Mouse (Mus musculus): ENCODE results near the gene Gm4305.
"Not testable (repeated sequence)": the region's sequence is repeated elsewhere in the genome, so short reads cannot be mapped to it uniquely, and the experiment has no call there.

Gm4305 gene

DNA sequence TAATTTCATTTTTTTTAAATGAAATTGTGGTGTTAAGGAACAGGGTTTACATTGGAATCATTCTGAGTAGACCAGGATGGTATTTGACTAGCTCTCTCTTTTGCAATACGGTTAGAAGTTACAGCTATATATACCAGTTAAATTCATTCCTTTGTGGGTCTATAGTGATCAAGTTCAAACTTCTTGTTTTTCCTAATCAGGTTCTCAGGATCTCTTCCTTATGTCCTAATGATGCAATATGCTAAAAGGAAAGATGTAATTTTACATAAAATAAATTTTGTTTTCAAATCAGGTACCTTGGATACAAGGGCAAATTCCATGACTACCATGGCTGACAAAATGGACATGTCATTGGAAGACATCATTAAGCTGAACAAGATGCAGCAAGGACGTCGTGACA, at the start of gene Gm4305:
TSS of gene Gm4305 (plus strand) at position 301 of the 400 bp plus-strand sequence.
- in situ Hi-C loops (cut with MboI; ENCODE audit: low pct_unique_long_range_greater_than_20kb in 1 of 2, low sequenced_read_pairs in 2 of 2, unreplicated experiment in 1 of 2) = not testable (repeated sequence)

DNA sequence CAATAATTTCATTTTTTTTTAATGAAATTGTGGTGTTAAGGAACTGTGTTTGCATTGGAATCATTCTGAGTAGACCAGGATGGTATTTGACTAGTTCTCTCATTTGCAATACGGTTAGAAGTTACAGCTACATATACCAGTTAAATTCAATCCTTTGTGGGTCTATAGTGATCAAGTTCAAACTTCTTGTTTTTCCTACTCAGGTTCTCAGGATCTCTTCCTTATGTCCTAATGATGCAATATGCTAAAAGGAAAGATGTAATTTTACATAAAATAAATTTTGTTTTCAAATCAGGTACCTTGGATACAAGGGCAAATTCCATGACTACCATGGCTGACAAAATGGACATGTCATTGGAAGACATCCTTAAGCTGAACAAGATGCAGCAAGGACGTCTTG, 15.5 kb upstream of the Gm4305 start, which contains the start of gene Gm4301:
TSS of gene Gm4301 (plus strand) at position 301 of the 400 bp plus-strand sequence.
- in situ Hi-C loops (cut with MboI; ENCODE audit: low pct_unique_long_range_greater_than_20kb in 1 of 2, low sequenced_read_pairs in 2 of 2, unreplicated experiment in 1 of 2) = not testable (repeated sequence)

DNA sequence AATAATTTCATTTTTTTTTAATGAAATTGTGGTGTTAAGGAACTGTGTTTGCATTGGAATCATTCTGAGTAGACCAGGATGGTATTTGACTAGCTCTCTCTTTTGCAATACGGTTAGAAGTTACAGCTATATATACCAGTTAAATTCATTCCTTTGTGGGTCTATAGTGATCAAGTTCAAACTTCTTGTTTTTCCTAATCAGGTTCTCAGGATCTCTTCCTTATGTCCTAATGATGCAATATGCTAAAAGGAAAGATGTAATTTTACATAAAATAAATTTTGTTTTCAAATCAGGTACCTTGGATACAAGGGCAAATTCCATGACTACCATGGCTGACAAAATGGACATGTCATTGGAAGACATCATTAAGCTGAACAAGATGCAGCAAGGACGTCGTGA, 10.4 kb upstream of the Gm4305 start, which contains the start of gene Gm4302:
TSS of gene Gm4302 (plus strand) at position 301 of the 400 bp plus-strand sequence.
- in situ Hi-C loops (cut with MboI; ENCODE audit: low pct_unique_long_range_greater_than_20kb in 1 of 2, low sequenced_read_pairs in 2 of 2, unreplicated experiment in 1 of 2) = not testable (repeated sequence)

DNA sequence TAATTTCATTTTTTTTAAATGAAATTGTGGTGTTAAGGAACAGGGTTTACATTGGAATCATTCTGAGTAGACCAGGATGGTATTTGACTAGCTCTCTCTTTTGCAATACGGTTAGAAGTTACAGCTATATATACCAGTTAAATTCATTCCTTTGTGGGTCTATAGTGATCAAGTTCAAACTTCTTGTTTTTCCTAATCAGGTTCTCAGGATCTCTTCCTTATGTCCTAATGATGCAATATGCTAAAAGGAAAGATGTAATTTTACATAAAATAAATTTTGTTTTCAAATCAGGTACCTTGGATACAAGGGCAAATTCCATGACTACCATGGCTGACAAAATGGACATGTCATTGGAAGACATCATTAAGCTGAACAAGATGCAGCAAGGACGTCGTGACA, 5.2 kb upstream of the Gm4305 start, which contains the start of gene Gm4303:
TSS of gene Gm4303 (plus strand) at position 301 of the 400 bp plus-strand sequence.
- in situ Hi-C loops (cut with MboI; ENCODE audit: low pct_unique_long_range_greater_than_20kb in 1 of 2, low sequenced_read_pairs in 2 of 2, unreplicated experiment in 1 of 2) = not testable (repeated sequence)

DNA sequence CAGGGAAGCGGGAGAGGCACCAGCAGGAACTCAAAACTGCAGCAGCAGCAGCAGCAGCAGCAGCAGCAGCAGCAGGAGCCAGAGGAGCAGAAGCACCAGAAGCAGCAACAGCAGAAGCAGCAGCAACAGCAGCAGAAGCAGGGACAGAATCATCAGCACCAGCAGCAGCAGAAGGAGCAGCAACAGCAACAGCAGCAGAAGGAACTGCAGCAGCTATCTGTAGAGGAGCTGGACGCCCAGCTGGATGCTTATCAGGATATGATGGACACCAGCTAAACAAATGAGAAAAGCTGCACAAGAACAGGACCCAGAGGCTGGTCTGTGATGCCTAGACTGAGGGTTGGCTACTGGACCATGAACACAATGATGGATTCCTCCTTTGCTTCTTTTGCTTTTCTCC, 5.9 kb downstream of the Gm4305 start:
- in situ Hi-C loops (cut with MboI; ENCODE audit: low pct_unique_long_range_greater_than_20kb in 1 of 2, low sequenced_read_pairs in 2 of 2, unreplicated experiment in 1 of 2) = not testable (repeated sequence)

DNA sequence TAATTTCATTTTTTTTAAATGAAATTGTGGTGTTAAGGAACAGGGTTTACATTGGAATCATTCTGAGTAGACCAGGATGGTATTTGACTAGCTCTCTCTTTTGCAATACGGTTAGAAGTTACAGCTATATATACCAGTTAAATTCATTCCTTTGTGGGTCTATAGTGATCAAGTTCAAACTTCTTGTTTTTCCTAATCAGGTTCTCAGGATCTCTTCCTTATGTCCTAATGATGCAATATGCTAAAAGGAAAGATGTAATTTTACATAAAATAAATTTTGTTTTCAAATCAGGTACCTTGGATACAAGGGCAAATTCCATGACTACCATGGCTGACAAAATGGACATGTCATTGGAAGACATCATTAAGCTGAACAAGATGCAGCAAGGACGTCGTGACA, 10.1 kb downstream of the Gm4305 start, which contains the start of gene Gm4307:
TSS of gene Gm4307 (plus strand) at position 301 of the 400 bp plus-strand sequence.
- in situ Hi-C loops (cut with MboI; ENCODE audit: low pct_unique_long_range_greater_than_20kb in 1 of 2, low sequenced_read_pairs in 2 of 2, unreplicated experiment in 1 of 2) = not testable (repeated sequence)

DNA sequence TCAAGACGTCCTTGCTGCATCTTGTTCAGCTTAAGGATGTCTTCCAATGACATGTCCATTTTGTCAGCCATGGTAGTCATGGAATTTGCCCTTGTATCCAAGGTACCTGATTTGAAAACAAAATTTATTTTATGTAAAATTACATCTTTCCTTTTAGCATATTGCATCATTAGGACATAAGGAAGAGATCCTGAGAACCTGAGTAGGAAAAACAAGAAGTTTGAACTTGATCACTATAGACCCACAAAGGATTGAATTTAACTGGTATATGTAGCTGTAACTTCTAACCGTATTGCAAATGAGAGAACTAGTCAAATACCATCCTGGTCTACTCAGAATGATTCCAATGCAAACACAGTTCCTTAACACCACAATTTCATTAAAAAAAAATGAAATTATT, 31.6 kb downstream of the Gm4305 start, which contains the start of gene Gm4312:
TSS of gene Gm4312 (minus strand) at position 101 of the 400 bp plus-strand sequence.
- in situ Hi-C loops (cut with MboI; ENCODE audit: low pct_unique_long_range_greater_than_20kb in 1 of 2, low sequenced_read_pairs in 2 of 2, unreplicated experiment in 1 of 2) = not testable (repeated sequence)

All from mouse embryonic stem cell (cell line).